Mouse (Mus musculus) intestine, embryonic 16.5 days (tissue): ENCODE results near the gene Ntm. TPM values are rescaled to one million over a fixed set of nuclear protein-coding genes. Genes with fewer than 3 reads are reported as not detected.

Source experiments
- ATAC-seq: fragments of 200-750 bp; cut with Nextera tagmentation; 2 replicates; pipeline ENCODE4 v1.8.0; 2017; ENCODE audit warnings: moderate TSS enrichment, moderate library complexity
- H3K27ac ChIP-seq: fragments of 300-500 bp; sonication (generic); 2 replicates; pipeline ENCODE4 v1.5.1; 2014; ENCODE audit warnings: mild to moderate bottlenecking, low read length
- H3K27me3 ChIP-seq: fragments of 300-500 bp; sonication (generic); replicated peaks from 2 replicates; pipeline ENCODE4 v1.6.1; 2014; ENCODE audit warnings: low read length, control low read depth, mixed read lengths; ENCODE audit not compliant: control insufficient read depth, insufficient read depth
- H3K36me3 ChIP-seq: fragments of 300-500 bp; sonication (generic); 2 replicates; pipeline ENCODE4 v1.6.1; 2014; ENCODE audit warnings: low read length, control low read depth; ENCODE audit not compliant: control insufficient read depth, insufficient read depth
- H3K4me1 ChIP-seq: fragments of 300-500 bp; sonication (generic); 2 replicates; pipeline ENCODE4 v1.6.1; 2014; ENCODE audit warnings: low read length, control low read depth, mixed read lengths; ENCODE audit not compliant: control insufficient read depth, insufficient read depth
- H3K4me2 ChIP-seq: fragments of 300-500 bp; sonication (generic); 2 replicates; pipeline ENCODE4 v1.6.1; 2014; ENCODE audit warnings: low read depth, low read length, control low read depth
- H3K4me3 ChIP-seq: fragments of 300-500 bp; sonication (generic); 2 replicates; pipeline ENCODE4 v1.5.1; 2014; ENCODE audit warnings: mild to moderate bottlenecking, low read length
- H3K9ac ChIP-seq: fragments of 300-500 bp; sonication (generic); 2 replicates; pipeline ENCODE4 v1.6.1; 2014; ENCODE audit warnings: low read depth, low read length
- H3K9me3 ChIP-seq: fragments of 300-500 bp; sonication (generic); 2 replicates; pipeline ENCODE4 v1.6.1; 2016; ENCODE audit warnings: low read length, control low read depth; ENCODE audit not compliant: control insufficient read depth
- WGBS: fragments of 180-500 bp; shearing (Covaris S2); extraction: QIAGEN DNeasy Blood & Tissue Kit; methylation state at CpG from one replicate; pipeline ENCODE4 v1.1.7; 2014; 5-methylcytosine and 5-hydroxymethylcytosine counted together
- polyA plus RNA-seq: library from polyadenylated mRNA; unstranded; fragments of >200 nt; fragmentation: Nextera tagmentation; extraction: Ambion mirVana; gene quantifications from 2 replicates; pipeline ENCODE4 v1.2.1, GENCODE M21; 2015

Ntm gene
- polyA plus RNA-seq, 1 experiment from 2014 or later, result 5.5 TPM

GRCm38 (mm10) chr9:29296752-29297151 is 666.2 kb downstream of the Ntm start:
- Histone ChIP-seq H3K27me3 (no peaks in the 10 kb centered on the region), H3K4me3 (no peak overlapping the region), H3K9ac (no peak overlapping the region), H3K4me2 (no peak overlapping the region), H3K4me1 (no peaks in the 10 kb centered on the region), H3K9me3 (no peaks in the 10 kb centered on the region), H3K36me3 (no peaks in the 10 kb centered on the region), H3K27ac (no peak overlapping the region)
- ATAC-seq, result no peak
- WGBS, result 82% methylated on average over 3 of the region's 3 CpGs

GRCm38 (mm10) chr9:29288003-29288704 is 674.8 kb downstream of the Ntm start:
- Histone ChIP-seq H3K4me3 (no peak overlapping the region), H3K27me3 (no peaks in the 10 kb centered on the region), H3K4me1 (no peaks in the 10 kb centered on the region), H3K27ac (no peak overlapping the region), H3K9me3 (no peaks in the 10 kb centered on the region), H3K36me3 (no peaks in the 10 kb centered on the region), H3K9ac (no peak overlapping the region), H3K4me2 (no peak overlapping the region)
- no peak for ATAC-seq
- WGBS, result 76% methylated on average over 7 of the region's 7 CpGs

- H3K9me3 ChIP-seq, result no peaks in the 10 kb centered on the region
- no peaks in the 10 kb centered on the region for H3K4me1 ChIP-seq
- H3K9ac ChIP-seq, result no peak overlapping the region
- no peaks in the 10 kb centered on the region for H3K27me3 ChIP-seq
- ATAC-seq, result no peak
- no peak overlapping the region for H3K4me2 ChIP-seq
- H3K36me3 ChIP-seq, result no peaks in the 10 kb centered on the region
- H3K4me3 ChIP-seq, result no peak overlapping the region
- no peak overlapping the region for H3K27ac ChIP-seq
Observed at GRCm38 (mm10) chr9:29285144-29285543, 677.8 kb downstream of the Ntm start.

- no peak overlapping the region for H3K27ac ChIP-seq
- no peaks in the 10 kb centered on the region for H3K36me3 ChIP-seq
- no peak for ATAC-seq
- no peaks in the 10 kb centered on the region for H3K27me3 ChIP-seq
- 73% methylated on average over 3 of the region's 3 CpGs for WGBS
- H3K9ac ChIP-seq, result no peak overlapping the region
- H3K9me3 ChIP-seq, result no peaks in the 10 kb centered on the region
- H3K4me2 ChIP-seq, result no peak overlapping the region
- no peaks in the 10 kb centered on the region for H3K4me1 ChIP-seq
- no peak overlapping the region for H3K4me3 ChIP-seq
Observed at GRCm38 (mm10) chr9:29272861-29273260, 690.1 kb downstream of the Ntm start.

- no peaks in the 10 kb centered on the region for H3K27me3 ChIP-seq
- ATAC-seq, result peak; percentile 77; the same call in 1 of the 2 replicates
- no peaks in the 10 kb centered on the region for H3K4me1 ChIP-seq
- H3K9me3 ChIP-seq, result no peaks in the 10 kb centered on the region
- H3K4me2 ChIP-seq, result no peak overlapping the region
- 48% methylated on average over 6 of the region's 6 CpGs for WGBS
- H3K4me3 ChIP-seq, result no peak overlapping the region
- no peak overlapping the region for H3K27ac ChIP-seq
- H3K36me3 ChIP-seq, result no peaks in the 10 kb centered on the region
- no peak overlapping the region for H3K9ac ChIP-seq
Observed at GRCm38 (mm10) chr9:29269988-29270387, 693.0 kb downstream of the Ntm start.

GRCm38 (mm10) chr9:29269277-29269646 is 693.7 kb downstream of the Ntm start:
- Histone ChIP-seq H3K27ac (no peak overlapping the region), H3K4me2 (no peak overlapping the region), H3K27me3 (no peaks in the 10 kb centered on the region), H3K9me3 (no peaks in the 10 kb centered on the region), H3K4me3 (no peak overlapping the region), H3K36me3 (no peaks in the 10 kb centered on the region), H3K9ac (no peak overlapping the region), H3K4me1 (no peaks in the 10 kb centered on the region)
- no peak for ATAC-seq
- 92% methylated on average over 2 of the region's 2 CpGs for WGBS

GRCm38 (mm10) chr9:29268583-29269276 is 694.2 kb downstream of the Ntm start:
- Histone ChIP-seq H3K27me3 (no peaks in the 10 kb centered on the region), H3K36me3 (no peaks in the 10 kb centered on the region), H3K4me3 (no peak overlapping the region), H3K4me1 (no peaks in the 10 kb centered on the region), H3K27ac (no peak overlapping the region), H3K9ac (no peak overlapping the region), H3K4me2 (no peak overlapping the region), H3K9me3 (no peaks in the 10 kb centered on the region)
- 66% methylated on average over 10 of the region's 10 CpGs for WGBS
- no peak for ATAC-seq

- H3K36me3 ChIP-seq, result no peaks in the 10 kb centered on the region
- no peaks in the 10 kb centered on the region for H3K27me3 ChIP-seq
- no peak overlapping the region for H3K4me2 ChIP-seq
- ATAC-seq, result no peak
- 44% methylated on average over 3 of the region's 3 CpGs for WGBS
- H3K4me1 ChIP-seq, result no peaks in the 10 kb centered on the region
- no peak overlapping the region for H3K4me3 ChIP-seq
- no peaks in the 10 kb centered on the region for H3K9me3 ChIP-seq
- H3K9ac ChIP-seq, result no peak overlapping the region
- H3K27ac ChIP-seq, result no peak overlapping the region
Observed at GRCm38 (mm10) chr9:29267663-29268062, 695.3 kb downstream of the Ntm start.

- Histone ChIP-seq H3K4me1 (no peaks in the 10 kb centered on the region), H3K4me3 (no peak overlapping the region), H3K27ac (no peak overlapping the region), H3K36me3 (no peaks in the 10 kb centered on the region), H3K9me3 (no peaks in the 10 kb centered on the region), H3K27me3 (no peaks in the 10 kb centered on the region), H3K9ac (no peak overlapping the region), H3K4me2 (no peak overlapping the region)
- no peak for ATAC-seq
- 64% methylated on average over 4 of the region's 4 CpGs for WGBS
Observed at GRCm38 (mm10) chr9:29265177-29265576, 697.8 kb downstream of the Ntm start.
